Mouse (Mus musculus) heart, postnatal 0 days (tissue): ENCODE results near the gene Nim1k.

Experiments used
- CTCF ChIP-seq: IDR thresholded peaks from 2 replicates; pipeline ENCODE4 v1.5.1; 2016; ENCODE audit warnings: antibody characterized with exemption, control low read depth, low read depth
- EP300 ChIP-seq: IDR thresholded peaks from 2 replicates; pipeline ENCODE4 v1.6.1; 2016; ENCODE audit warnings: antibody characterized with exemption, low read depth

- TF ChIP-seq CTCF (no peak), EP300 (no peak)
Measured at GRCm38 (mm10) chr13:119707906-119708305, 47.8 kb downstream of the Nim1k start.
